Mouse (Mus musculus): ENCODE results near the gene Ropn1l. TPM values are rescaled to one million over a fixed set of nuclear protein-coding genes. Genes with fewer than 3 reads are reported as not detected.

The Ropn1l gene
- polyA plus RNA-seq, 1 experiment from 2014 or later = 2.1 TPM

DNA sequence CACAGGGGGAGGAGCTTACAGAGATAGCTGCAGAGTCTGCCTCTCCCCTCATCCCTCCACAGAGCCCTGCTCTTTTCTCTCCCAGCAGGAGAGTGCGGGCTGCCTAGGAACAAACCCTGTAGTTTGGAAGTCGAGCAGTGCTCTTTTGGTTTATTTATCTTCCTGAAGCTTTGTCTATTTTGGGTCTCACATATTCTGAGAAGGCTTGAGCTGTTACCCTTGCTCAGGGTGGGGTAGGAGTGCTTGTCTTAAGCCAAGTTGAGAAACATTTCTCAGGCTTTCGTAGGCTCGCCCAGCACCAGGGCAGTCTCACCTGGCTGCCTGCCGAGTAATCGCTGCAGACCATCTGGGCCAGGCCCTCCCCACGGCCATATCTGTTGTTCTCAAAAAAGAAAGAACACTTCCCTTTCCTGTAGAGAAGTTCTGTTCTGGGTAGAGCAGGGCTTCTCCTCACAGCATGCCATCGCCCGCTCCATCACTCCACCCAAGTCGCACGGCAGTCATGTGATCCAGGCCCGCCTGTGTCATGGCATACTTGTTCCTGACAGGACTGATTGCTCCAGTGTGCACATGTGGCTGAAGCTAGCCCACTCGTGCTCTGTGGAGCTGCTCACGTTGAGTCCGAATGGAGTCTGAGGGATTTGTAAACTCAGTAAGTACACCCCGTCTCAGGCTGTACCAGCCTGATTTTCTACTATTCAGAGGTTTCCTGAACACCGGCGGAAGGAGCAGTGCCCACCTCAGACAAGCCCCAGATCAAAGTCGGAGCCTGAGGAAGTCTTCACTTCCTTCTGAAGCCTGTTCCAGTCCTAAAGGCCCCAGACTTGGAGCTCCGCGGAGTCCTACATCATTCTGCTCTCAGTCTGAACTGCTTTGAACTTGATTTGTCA, 35.5 kb downstream of the Ropn1l start:
- Histone ChIP-seq H3K9ac (replicated peaks) (no peak overlapping the region), H3K4me1 (replicated peaks) (peaks cover 1% of the 10 kb centered on the region; the same call in 1 of the 2 replicates), H3K4me3 (replicated peaks) (no peak overlapping the region), H3K27ac (no peak overlapping the region), H3K27me3 (no peaks in the 10 kb centered on the region), H3K4me2 (replicated peaks) (no peak overlapping the region), H3K36me3 (no peaks in the 10 kb centered on the region), H3K9me3 (no peaks in the 10 kb centered on the region)
- ATAC-seq = peak; percentile 51; the same call in 1 of the 2 replicates
- 75% methylated on average over 21 of the region's 21 CpGs for WGBS

DNA sequence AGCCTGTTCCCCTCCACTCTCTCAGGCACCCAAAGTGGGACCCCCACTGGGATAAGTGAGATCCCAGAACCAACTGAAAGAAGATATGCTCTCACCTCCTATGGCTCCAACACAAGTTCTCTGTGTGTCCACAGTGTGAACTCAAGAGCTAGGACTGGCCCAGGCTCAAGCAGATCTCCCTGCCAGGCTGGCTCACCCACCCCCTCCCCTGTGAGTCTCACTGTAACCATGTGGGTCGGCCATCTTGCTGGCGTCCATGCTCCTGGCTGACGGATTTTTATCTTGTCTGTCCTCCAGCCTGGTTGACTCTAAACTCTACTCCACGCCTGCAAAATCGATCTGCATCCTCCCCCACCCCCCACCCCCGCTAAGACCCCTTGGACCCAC, 36.1 kb downstream of the Ropn1l start:
- H3K9me3 ChIP-seq = no peaks in the 10 kb centered on the region
- H3K9ac ChIP-seq (replicated peaks) = no peak overlapping the region
- no peaks in the 10 kb centered on the region for H3K36me3 ChIP-seq
- H3K27ac ChIP-seq = no peak overlapping the region
- WGBS = 81% methylated on average over 6 of the region's 6 CpGs
- no peaks in the 10 kb centered on the region for H3K27me3 ChIP-seq
- H3K4me3 ChIP-seq (replicated peaks) = no peak overlapping the region
- peaks cover 3% of the 10 kb centered on the region; the same call in 1 of the 2 replicates for H3K4me1 ChIP-seq (replicated peaks)
- 0 out of 2 replicates have a peak, but pooled peaks have one; percentile 55 for ATAC-seq
- no peak overlapping the region for H3K4me2 ChIP-seq (replicated peaks)

DNA sequence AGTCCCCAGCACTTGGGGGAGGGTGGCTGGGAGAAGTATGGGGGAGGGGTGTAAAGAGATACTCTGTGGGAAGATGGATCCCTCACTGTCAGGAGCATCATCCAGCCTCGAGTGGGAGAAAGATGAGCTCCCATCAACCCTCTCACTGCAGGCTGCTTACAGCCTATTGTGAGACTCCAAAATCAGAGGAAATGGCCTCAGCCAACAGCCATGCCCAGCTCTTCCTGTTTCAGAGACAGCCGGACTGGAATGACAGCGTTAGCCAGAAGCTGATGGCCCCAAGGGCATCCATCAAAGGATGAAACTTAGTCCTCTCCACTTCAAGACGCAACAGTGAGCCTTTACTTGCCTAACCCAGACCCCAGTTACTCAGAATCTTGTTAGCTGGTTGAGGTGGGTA, 38.4 kb downstream of the Ropn1l start:
- Histone ChIP-seq H3K4me3 (replicated peaks) (no peak overlapping the region), H3K27ac (no peak overlapping the region), H3K4me2 (replicated peaks) (no peak overlapping the region), H3K9me3 (no peaks in the 10 kb centered on the region), H3K36me3 (no peaks in the 10 kb centered on the region), H3K4me1 (replicated peaks) (peaks cover 3% of the 10 kb centered on the region; the same call in 1 of the 2 replicates), H3K9ac (replicated peaks) (no peak overlapping the region), H3K27me3 (no peaks in the 10 kb centered on the region)
- 70% methylated on average over 4 of the region's 4 CpGs for WGBS
- no peak for ATAC-seq

DNA sequence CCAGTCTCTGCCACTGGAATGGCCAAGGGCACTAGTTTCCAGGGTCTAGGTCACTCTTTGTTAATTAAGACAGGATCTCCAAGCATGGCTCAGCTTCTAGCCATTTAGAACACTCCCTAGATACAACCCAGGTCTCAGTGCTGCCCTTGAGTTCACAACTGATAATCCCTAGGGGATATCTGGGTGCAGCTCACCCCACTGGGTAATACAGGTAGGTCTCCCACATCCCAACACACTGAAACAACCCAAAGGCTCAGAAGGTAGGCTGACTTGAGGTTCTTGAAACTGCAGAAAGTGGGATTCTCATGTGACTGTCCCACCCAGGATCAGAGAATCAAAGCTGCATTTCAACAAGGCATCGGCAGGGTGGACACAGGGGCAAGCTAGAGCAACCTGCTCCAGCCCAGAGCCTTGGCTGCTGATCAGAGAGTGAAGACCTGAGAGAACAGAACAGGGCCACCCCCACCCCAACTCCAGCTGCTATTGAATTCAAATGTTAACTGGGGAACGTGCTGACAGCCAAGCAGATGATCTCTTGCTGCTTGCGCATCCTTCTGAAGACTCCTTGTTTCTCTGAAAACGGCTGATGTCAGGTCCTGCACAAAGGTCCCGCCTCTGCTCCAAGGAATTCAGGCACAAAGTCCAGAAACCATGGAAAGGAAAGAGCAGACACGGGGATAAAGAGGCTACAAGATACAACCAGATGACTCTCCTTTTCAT, 39.2 kb downstream of the Ropn1l start:
- Histone ChIP-seq H3K9ac (replicated peaks) (no peak overlapping the region), H3K36me3 (no peaks in the 10 kb centered on the region), H3K4me1 (replicated peaks) (peaks cover 3% of the 10 kb centered on the region; the same call in 1 of the 2 replicates), H3K27ac (no peak overlapping the region), H3K4me3 (replicated peaks) (no peak overlapping the region), H3K4me2 (replicated peaks) (no peak overlapping the region), H3K9me3 (no peaks in the 10 kb centered on the region), H3K27me3 (no peaks in the 10 kb centered on the region)
- no peak for ATAC-seq
- WGBS = 54% methylated on average over 6 of the region's 6 CpGs

DNA sequence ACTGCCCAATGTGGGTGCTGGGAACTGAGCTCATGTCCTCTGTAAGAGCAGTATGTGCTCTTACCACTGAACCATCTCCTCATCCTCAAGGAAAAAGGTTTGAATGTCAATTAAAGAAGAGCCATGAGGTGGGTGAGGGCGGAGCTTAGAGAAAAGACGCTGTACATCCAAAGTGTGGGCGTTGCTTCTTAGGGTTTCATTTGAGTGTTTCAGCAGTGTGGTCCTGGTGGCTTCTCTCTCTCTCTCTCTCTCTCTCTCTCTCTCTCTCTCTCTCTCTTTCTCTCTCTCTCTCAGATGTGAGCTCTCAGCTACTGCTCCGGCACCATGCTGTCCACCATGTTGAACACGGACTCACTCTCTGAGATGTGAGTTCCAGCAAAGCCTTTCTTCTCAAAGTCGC, 39.9 kb downstream of the Ropn1l start:
- Histone ChIP-seq H3K27ac (no peak overlapping the region), H3K9ac (replicated peaks) (no peak overlapping the region), H3K9me3 (no peaks in the 10 kb centered on the region), H3K4me1 (replicated peaks) (peaks cover 3% of the 10 kb centered on the region; the same call in 1 of the 2 replicates), H3K36me3 (no peaks in the 10 kb centered on the region), H3K4me2 (replicated peaks) (no peak overlapping the region), H3K4me3 (replicated peaks) (no peak overlapping the region), H3K27me3 (no peaks in the 10 kb centered on the region)
- no peak for ATAC-seq
- WGBS = 83% methylated on average over 6 of the region's 6 CpGs

DNA sequence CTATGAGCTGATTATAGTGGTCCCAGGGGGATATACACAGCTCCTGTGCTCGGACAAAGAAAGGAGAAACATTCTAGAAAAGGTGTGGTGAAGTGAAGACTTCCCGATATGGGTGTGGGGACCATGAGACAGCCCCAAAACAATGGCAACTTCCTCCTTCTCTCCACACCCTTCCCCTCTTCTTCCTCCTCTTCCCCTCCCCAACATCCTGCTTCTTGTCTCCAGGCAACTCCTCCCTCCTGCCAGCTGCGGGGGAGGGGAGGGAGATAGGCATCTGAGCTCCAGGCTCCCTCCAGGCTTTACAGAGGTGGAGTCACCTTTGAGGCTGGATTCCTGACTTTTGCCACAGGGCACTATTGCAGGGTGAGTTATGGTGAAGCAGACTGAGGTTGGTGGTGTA, 40.6 kb downstream of the Ropn1l start:
- H3K4me1 ChIP-seq (replicated peaks) = 0 out of 2 replicates have a peak, but pooled peaks cover 3% of the 10 kb centered on the region
- no peak overlapping the region for H3K9ac ChIP-seq (replicated peaks)
- no peak overlapping the region for H3K4me3 ChIP-seq (replicated peaks)
- no peaks in the 10 kb centered on the region for H3K27me3 ChIP-seq
- 50% methylated on average over 3 of the region's 3 CpGs for WGBS
- no peaks in the 10 kb centered on the region for H3K36me3 ChIP-seq
- no peaks in the 10 kb centered on the region for H3K9me3 ChIP-seq
- H3K27ac ChIP-seq = no peak overlapping the region
- H3K4me2 ChIP-seq (replicated peaks) = no peak overlapping the region
- no peak for ATAC-seq

DNA sequence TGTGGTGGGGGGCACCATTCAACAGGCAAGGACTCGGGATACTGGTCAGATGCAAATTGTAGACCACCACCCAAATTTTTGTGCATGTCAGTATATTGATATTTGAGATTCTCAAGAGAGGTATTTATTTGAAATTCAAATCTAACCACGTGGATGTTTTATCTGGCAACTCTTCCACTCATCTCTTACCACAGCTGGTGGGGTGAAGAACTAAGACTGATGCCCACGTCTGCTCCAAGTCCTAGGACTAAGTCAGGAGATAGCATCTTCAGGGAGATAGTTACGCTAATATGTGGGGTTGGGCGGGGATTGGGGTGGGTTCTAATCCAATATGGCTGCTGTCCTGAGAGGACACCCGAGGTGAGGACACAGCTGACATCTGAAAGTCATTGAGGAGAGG, 41.1 kb downstream of the Ropn1l start:
- H3K27ac ChIP-seq = no peak overlapping the region
- H3K9me3 ChIP-seq = no peaks in the 10 kb centered on the region
- H3K9ac ChIP-seq (replicated peaks) = no peak overlapping the region
- no peak for ATAC-seq
- no peaks in the 10 kb centered on the region for H3K36me3 ChIP-seq
- 85% methylated on average over 6 of the region's 6 CpGs for WGBS
- no peaks in the 10 kb centered on the region for H3K27me3 ChIP-seq
- H3K4me1 ChIP-seq (replicated peaks) = 0 out of 2 replicates have a peak, but pooled peaks cover 3% of the 10 kb centered on the region
- H3K4me2 ChIP-seq (replicated peaks) = no peak overlapping the region
- H3K4me3 ChIP-seq (replicated peaks) = no peak overlapping the region

DNA sequence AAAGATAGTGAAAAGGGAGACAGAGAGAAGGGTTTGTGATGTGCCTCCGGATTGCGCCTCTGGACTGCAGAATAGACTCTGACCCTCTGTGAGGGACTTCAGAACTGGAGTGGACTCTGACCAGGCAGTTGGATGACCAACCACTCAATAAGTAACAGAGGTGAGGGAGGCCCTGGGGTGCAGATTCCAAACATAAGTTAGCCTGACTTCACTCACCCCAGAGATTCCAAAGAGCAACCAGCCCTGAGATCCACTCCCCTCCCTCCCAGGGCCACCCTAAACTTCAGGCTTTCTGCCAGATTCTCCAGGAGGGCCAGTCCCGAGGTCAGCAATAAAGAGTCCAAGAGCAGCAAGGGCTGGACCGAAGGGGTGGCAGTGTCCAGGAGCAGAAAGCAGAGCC, 46.0 kb downstream of the Ropn1l start:
- peaks cover 8% of the 10 kb centered on the region; the same call in 1 of the 2 replicates for H3K4me1 ChIP-seq (replicated peaks)
- H3K36me3 ChIP-seq = no peaks in the 10 kb centered on the region
- 90% methylated on average over 4 of the region's 4 CpGs for WGBS
- no peak overlapping the region for H3K27ac ChIP-seq
- H3K27me3 ChIP-seq = no peaks in the 10 kb centered on the region
- no peak for ATAC-seq
- no peak overlapping the region for H3K4me2 ChIP-seq (replicated peaks)
- no peak overlapping the region for H3K9ac ChIP-seq (replicated peaks)
- H3K4me3 ChIP-seq (replicated peaks) = no peak overlapping the region
- no peaks in the 10 kb centered on the region for H3K9me3 ChIP-seq

DNA sequence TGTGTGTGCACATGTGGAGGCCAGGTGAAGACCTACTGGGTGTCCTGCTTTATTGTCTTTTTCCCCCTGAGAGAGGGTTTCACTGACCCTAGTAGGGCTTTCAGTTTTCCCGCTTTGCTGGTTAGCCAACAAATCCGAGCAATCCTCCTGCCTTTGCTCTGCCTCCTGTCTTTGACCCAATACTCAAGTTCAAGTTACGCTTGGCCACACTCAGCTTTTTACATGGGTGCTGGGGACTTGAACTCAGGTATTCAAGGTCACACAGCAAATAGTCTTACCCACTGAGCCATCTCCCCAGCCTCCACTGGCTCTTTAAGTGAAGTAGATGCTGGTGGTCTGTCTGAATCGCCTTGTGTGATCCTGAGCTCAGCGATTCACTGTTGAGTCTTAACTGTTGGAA, 46.7 kb downstream of the Ropn1l start:
- Histone ChIP-seq H3K4me3 (replicated peaks) (no peak overlapping the region), H3K4me1 (replicated peaks) (peaks cover 14% of the 10 kb centered on the region; the same call in 1 of the 2 replicates), H3K27me3 (no peaks in the 10 kb centered on the region), H3K27ac (no peak overlapping the region), H3K4me2 (replicated peaks) (no peak overlapping the region), H3K36me3 (no peaks in the 10 kb centered on the region), H3K9ac (replicated peaks) (no peak overlapping the region), H3K9me3 (no peaks in the 10 kb centered on the region)
- ATAC-seq = no peak
- WGBS = 87% methylated on average over 5 of the region's 5 CpGs

DNA sequence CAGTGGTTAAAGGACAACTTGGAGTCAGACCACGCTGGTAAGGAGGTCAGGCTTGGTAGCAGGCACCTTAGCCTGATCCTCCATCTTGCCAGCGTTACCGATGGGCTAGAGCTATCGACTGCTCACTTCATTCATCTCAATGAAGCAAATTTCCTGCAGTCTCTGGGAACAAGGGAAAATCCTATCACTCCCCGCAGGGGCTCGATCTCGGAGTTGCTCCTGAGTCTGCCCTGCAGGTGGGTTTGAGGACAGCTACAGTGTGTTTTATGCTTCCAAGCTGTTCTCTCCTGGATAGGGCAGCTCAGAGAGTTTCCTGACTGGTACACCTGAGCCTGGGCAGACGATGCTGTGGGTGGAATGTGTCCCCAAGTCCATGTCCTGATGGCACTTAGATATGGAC, 49.2 kb downstream of the Ropn1l start:
- ATAC-seq = no peak
- no peak overlapping the region for H3K4me2 ChIP-seq (replicated peaks)
- H3K9me3 ChIP-seq = no peaks in the 10 kb centered on the region
- 90% methylated on average over 8 of the region's 8 CpGs for WGBS
- H3K9ac ChIP-seq (replicated peaks) = no peak overlapping the region
- peaks cover 18% of the 10 kb centered on the region; the same call in 1 of the 2 replicates for H3K4me1 ChIP-seq (replicated peaks)
- no peaks in the 10 kb centered on the region for H3K36me3 ChIP-seq
- no peak overlapping the region for H3K27ac ChIP-seq
- no peaks in the 10 kb centered on the region for H3K27me3 ChIP-seq
- H3K4me3 ChIP-seq (replicated peaks) = no peak overlapping the region

DNA sequence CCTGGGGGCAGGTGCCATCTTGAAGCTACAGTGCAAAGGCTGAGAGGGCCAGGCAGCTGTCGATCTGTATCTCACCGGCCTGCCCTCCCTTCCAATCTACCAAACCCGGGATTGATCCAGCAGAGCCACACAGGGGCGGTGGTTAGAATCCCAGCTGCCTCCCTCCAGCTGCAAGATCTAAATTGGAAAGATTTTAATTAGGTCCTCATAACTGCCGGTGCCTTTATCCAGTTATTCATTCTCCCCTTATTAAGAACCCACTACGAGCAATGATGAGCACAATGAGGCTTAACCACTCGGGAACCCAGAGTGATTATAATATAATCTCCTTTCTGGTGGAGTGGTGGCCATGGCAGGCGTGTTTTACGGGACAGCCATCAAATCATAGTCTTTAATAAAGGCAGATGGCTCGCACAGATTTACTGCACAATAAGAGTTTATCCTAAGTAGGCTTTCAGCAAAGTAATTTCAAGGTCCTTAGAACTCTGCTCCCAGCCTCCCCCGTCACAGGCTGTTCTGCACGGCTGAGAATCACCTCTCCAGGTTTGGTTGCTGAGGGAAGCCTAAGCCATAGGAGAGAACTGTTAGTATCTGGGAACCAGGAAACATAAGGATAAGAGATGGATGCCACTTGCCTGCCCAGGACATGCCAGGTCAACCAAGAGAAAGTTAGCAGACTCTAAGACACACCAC, 51.2 kb downstream of the Ropn1l start:
- H3K9me3 ChIP-seq = no peaks in the 10 kb centered on the region
- 23% methylated on average over 12 of the region's 12 CpGs for WGBS
- no peaks in the 10 kb centered on the region for H3K27me3 ChIP-seq
- H3K4me1 ChIP-seq (replicated peaks) = peaks cover 18% of the 10 kb centered on the region; the same call in 1 of the 2 replicates
- H3K36me3 ChIP-seq = no peaks in the 10 kb centered on the region
- peak; percentile 78 for ATAC-seq
- no peak overlapping the region for H3K4me2 ChIP-seq (replicated peaks)
- no peak overlapping the region for H3K9ac ChIP-seq (replicated peaks)
- H3K4me3 ChIP-seq (replicated peaks) = no peak overlapping the region
- H3K27ac ChIP-seq = peak overlapping the region; percentile 37; the same call in 1 of the 2 replicates

DNA sequence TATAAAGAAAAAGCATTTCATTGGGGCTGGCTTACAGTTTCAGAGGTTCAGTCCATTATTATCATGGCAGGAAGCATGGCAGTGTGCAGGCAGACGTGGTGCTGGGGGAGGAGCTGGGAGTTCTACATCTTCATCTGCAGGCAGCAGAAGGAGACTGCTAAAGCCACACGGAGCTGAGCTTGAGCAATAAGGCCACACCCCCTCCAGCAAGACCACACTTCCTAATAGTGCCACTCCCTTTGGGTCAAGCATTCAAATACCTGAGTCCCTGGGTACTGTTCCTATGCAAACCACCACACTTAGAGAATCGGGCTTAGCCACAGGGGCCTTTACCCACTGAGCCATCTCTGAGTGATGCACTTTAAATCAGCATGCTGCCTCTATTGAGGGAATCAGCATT, 52.6 kb downstream of the Ropn1l start:
- Histone ChIP-seq H3K4me1 (replicated peaks) (peaks cover 18% of the 10 kb centered on the region; the same call in 1 of the 2 replicates), H3K4me2 (replicated peaks) (no peak overlapping the region), H3K4me3 (replicated peaks) (no peak overlapping the region), H3K27ac (no peak overlapping the region), H3K36me3 (no peaks in the 10 kb centered on the region), H3K9me3 (no peaks in the 10 kb centered on the region), H3K9ac (replicated peaks) (no peak overlapping the region), H3K27me3 (no peaks in the 10 kb centered on the region)
- ATAC-seq = no peak
- WGBS = 29% methylated on average over 3 of the region's 3 CpGs

Measured in midbrain, embryonic 13.5 days (tissue).